Mouse (Mus musculus) hindbrain, postnatal 0 days (tissue): ENCODE results near the gene Tgfb1. TPM values are rescaled to one million over a fixed set of nuclear protein-coding genes. Genes with fewer than 3 reads are reported as not detected.

Source experiments
- ATAC-seq: fragments of 200-750 bp; cut with Nextera tagmentation; 2 replicates; pipeline ENCODE4 v1.8.0; 2017; ENCODE audit warnings: mild to moderate bottlenecking, moderate TSS enrichment, moderate library complexity
- DNase-seq: peaks from one replicate; pipeline ENCODE4 v3.0.0-alpha.2; 2015; ENCODE audit warnings: low spot score
- H3K27ac ChIP-seq: fragments of 300-500 bp; sonication (generic); 2 replicates; pipeline ENCODE4 v1.5.1; 2014; ENCODE audit warnings: mild to moderate bottlenecking
- H3K27me3 ChIP-seq: fragments of 300-500 bp; sonication (generic); 2 replicates; pipeline ENCODE4 v1.6.1; 2014; ENCODE audit warnings: low read length, mixed read lengths; ENCODE audit not compliant: insufficient read depth
- H3K36me3 ChIP-seq: fragments of 300-500 bp; sonication (generic); 2 replicates; pipeline ENCODE4 v1.6.1; 2014; ENCODE audit warnings: low read length, mixed read lengths; ENCODE audit not compliant: insufficient read depth
- H3K4me1 ChIP-seq: fragments of 300-500 bp; sonication (generic); 2 replicates; pipeline ENCODE4 v1.6.1; 2014; ENCODE audit warnings: antibody characterized with exemption, low read length, mixed read lengths; ENCODE audit not compliant: insufficient read depth
- H3K4me2 ChIP-seq: fragments of 300-500 bp; sonication (generic); 2 replicates; pipeline ENCODE4 v1.6.1; 2014; ENCODE audit warnings: low read depth, mild to moderate bottlenecking, low read length, moderate library complexity, mixed read lengths
- H3K4me3 ChIP-seq: fragments of 300-500 bp; sonication (generic); 2 replicates; pipeline ENCODE4 v1.5.1; 2014; ENCODE audit warnings: low read length
- H3K9ac ChIP-seq: fragments of 300-500 bp; sonication (generic); replicated peaks from 2 replicates; pipeline ENCODE4 v1.6.1; 2014; ENCODE audit warnings: mild to moderate bottlenecking, low read length, moderate library complexity, mixed read lengths
- H3K9me3 ChIP-seq: fragments of 300-500 bp; sonication (generic); 2 replicates; pipeline ENCODE4 v1.6.1; 2016; ENCODE audit warnings: low read length, mixed read lengths
- CTCF ChIP-seq: IDR thresholded peaks from 2 replicates; pipeline ENCODE4 v1.5.1; 2016; ENCODE audit warnings: antibody characterized with exemption, control low read depth, low read depth
- WGBS: fragments of 180-500 bp; shearing (Covaris S2); extraction: QIAGEN DNeasy Blood & Tissue Kit; methylation state at CpG from one replicate; pipeline ENCODE4 v1.1.7; 2014; 5-methylcytosine and 5-hydroxymethylcytosine counted together
- polyA plus RNA-seq: library from polyadenylated mRNA; unstranded; fragments of >200 nt; fragmentation: Nextera tagmentation; extraction: Ambion mirVana; gene quantifications from 2 replicates; pipeline ENCODE4 v1.2.1, GENCODE M21; 2015
- total RNA-seq: library from RNA; depleted of rRNA; stranded (reverse); fragments of >200 nt; gene quantifications from 2 replicates; pipeline ENCODE4 v1.2.3, GENCODE M21; 2014

The Tgfb1 gene
- total and polyA plus RNA-seq, 2 experiments from 2014 or later: 0.98 to 2.4 TPM

DNA sequence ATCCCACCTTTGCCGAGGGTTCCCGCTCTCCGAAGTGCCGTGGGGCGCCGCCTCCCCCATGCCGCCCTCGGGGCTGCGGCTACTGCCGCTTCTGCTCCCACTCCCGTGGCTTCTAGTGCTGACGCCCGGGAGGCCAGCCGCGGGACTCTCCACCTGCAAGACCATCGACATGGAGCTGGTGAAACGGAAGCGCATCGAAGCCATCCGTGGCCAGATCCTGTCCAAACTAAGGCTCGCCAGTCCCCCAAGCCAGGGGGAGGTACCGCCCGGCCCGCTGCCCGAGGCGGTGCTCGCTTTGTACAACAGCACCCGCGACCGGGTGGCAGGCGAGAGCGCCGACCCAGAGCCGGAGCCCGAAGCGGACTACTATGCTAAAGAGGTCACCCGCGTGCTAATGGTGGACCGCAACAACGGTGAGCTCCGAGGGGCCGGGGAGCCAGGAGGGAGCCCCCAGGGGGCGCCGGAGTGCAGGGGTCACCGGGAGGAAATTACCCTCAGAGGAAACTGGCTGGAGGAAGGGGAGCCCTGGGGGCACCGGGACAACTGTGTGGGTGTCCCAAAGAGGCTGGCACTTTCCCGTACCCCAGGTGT lies 1.1 kb downstream of the Tgfb1 start:
- under 1% methylated on average over 47 of the region's 47 CpGs for WGBS
- Histone ChIP-seq H3K27me3 (peaks cover 38% of the 10 kb centered on the region), H3K4me1 (peaks cover 11% of the 10 kb centered on the region; the same call in 1 of the 2 replicates), H3K27ac (no peak overlapping the region), H3K36me3 (no peaks in the 10 kb centered on the region), H3K9me3 (no peaks in the 10 kb centered on the region), H3K4me2 (peak overlapping the region; percentile 86), H3K9ac (peak overlapping the region; percentile 31; the same call in 1 of the 2 replicates), H3K4me3 (peak overlapping the region; percentile 45)
- TF ChIP-seq CTCF: peak; percentile 9; the same call in 1 of the 2 replicates
- DNase-seq (peak; percentile 3), ATAC-seq (no peak)

DNA sequence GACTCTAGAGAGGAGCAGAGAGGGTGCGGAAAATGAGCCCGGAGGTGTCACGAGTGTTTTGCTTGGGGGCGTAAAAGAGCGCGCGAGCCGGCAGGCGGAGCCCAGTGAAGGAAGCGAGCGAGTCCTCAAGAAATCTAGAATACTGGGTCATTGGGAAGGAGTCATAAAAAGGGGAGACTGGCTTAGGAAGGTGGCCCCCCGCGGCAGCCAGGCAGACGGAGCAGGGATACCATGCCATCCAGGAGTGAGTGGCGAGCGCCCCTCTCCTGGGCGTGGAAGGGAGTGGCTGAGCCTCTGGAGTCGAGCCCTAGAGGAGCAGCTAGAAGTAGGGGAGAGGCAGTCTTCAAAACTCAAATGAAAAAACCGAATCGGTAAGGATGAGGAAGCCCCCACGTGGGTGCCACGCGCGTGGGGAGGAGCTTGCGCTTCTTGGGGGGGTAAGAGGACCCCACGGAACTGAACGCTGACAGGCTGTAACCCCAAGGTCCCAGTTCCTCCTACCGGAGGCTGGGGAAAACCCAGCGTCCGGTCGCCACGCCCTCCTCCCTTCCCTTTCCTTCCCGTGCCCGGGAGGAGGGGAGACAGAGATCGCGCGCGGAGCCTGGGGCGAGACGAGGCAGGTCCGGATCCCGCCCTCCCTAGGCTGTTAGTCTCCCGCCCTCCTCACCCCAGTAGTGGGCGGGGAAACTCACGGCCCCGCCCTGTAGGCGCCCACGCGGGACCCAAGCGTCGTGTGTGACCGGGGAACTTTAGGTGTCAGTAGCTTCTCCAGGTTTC lies 2.2 kb downstream of the Tgfb1 start:
- Histone ChIP-seq H3K36me3 (no peaks in the 10 kb centered on the region), H3K27ac (peak overlapping the region; percentile 26; the same call in 1 of the 2 replicates), H3K4me1 (peaks cover 11% of the 10 kb centered on the region; the same call in 1 of the 2 replicates), H3K4me3 (peak overlapping the region; percentile 45), H3K4me2 (peak overlapping the region; percentile 86), H3K27me3 (peaks cover 38% of the 10 kb centered on the region), H3K9me3 (no peaks in the 10 kb centered on the region), H3K9ac (peak overlapping the region; percentile 44)
- WGBS: 1% methylated on average over 47 of the region's 52 CpGs
- peak; percentile 44; the same call in 1 of the 2 replicates for ATAC-seq
- peak; percentile 2; the same call in 1 of the 2 replicates for TF ChIP-seq CTCF
- peak; percentile 25 for DNase-seq

DNA sequence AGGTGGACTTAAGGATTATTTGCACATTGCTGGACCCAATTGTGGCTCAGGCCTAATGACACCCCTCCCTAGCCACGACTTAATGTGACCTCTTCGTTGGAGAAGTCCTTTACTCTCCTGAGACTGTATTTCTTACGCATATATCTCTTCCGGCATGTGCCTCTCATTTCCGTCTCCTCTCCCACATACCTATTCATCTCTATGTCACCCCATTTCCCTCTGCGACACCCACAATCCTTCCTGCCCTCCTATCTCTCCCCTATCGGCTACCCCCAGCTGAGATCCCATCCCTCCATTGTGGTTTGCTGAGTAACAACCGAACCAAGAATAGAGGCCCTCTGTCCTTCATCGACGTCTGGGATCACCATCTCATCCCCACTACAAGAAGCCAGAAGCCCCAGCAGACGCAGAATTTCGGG lies 2.8 kb downstream of the Tgfb1 start:
- ATAC-seq (no peak), DNase-seq (no peak)
- TF ChIP-seq CTCF: no peak
- Histone ChIP-seq H3K27me3 (peaks cover 38% of the 10 kb centered on the region), H3K9ac (peak overlapping the region; percentile 44; the same call in 1 of the 2 replicates), H3K4me2 (peak overlapping the region; percentile 86), H3K27ac (no peak overlapping the region), H3K36me3 (no peaks in the 10 kb centered on the region), H3K4me3 (peak overlapping the region; percentile 45), H3K4me1 (peaks cover 11% of the 10 kb centered on the region; the same call in 1 of the 2 replicates), H3K9me3 (no peaks in the 10 kb centered on the region)
- WGBS: 11% methylated on average over 12 of the region's 12 CpGs

DNA sequence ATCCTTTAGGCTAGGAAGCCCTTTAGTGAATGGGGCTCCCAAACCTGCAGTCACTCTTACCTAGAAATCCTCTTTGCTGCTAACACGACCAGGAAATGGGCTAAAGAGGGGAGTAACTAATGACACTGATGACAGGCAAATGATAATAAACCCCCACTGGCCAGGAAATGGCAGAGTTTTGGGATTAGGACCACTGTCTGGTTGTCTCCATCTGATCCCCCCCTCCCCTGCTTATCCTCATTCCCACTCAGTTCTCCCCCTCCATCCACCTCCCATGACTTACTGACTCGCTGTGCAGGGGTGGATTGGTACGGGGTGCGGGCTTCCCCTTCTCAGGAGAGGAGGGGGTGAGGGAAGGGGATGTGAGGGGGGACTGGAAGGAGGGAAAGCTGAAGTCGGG lies 3.2 kb downstream of the Tgfb1 start:
- DNase-seq (no peak), ATAC-seq (no peak)
- Histone ChIP-seq H3K4me3 (no peak overlapping the region), H3K9ac (no peak overlapping the region), H3K27me3 (peaks cover 38% of the 10 kb centered on the region), H3K36me3 (no peaks in the 10 kb centered on the region), H3K27ac (no peak overlapping the region), H3K4me2 (no peak overlapping the region; the same call in 1 of the 2 replicates), H3K4me1 (peaks cover 11% of the 10 kb centered on the region; the same call in 1 of the 2 replicates), H3K9me3 (no peaks in the 10 kb centered on the region)
- WGBS: 39% methylated on average over 5 of the region's 5 CpGs
- TF ChIP-seq CTCF: no peak

DNA sequence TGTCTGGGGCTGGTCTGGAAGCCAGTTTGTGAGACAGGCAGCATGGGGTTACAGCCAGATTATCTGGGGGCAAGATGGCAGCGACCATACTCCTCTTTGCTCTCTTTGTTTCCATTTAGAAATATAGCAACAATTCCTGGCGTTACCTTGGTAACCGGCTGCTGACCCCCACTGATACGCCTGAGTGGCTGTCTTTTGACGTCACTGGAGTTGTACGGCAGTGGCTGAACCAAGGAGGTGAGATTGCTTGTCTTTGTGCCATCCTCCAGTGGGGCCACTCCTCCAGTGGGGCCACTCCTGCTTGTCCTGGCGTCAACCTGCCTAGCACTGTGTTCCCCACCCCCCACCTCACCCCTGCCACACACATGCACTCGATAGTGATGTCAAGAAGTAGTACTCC lies 7.3 kb downstream of the Tgfb1 start:
- peak; percentile 74 for ATAC-seq
- H3K36me3 ChIP-seq: no peaks in the 10 kb centered on the region
- TF ChIP-seq CTCF: no peak
- no peaks in the 10 kb centered on the region for H3K4me1 ChIP-seq
- H3K4me3 ChIP-seq: no peak overlapping the region
- 38% methylated on average over 8 of the region's 8 CpGs for WGBS
- no peaks in the 10 kb centered on the region for H3K9me3 ChIP-seq
- H3K27me3 ChIP-seq: peaks cover 12% of the 10 kb centered on the region
- DNase-seq: peak; percentile 43
- no peak overlapping the region for H3K4me2 ChIP-seq
- 0 out of 2 replicates have a peak overlapping the region, but pooled peaks have one; percentile 32 for H3K27ac ChIP-seq
- H3K9ac ChIP-seq: no peak overlapping the region

DNA sequence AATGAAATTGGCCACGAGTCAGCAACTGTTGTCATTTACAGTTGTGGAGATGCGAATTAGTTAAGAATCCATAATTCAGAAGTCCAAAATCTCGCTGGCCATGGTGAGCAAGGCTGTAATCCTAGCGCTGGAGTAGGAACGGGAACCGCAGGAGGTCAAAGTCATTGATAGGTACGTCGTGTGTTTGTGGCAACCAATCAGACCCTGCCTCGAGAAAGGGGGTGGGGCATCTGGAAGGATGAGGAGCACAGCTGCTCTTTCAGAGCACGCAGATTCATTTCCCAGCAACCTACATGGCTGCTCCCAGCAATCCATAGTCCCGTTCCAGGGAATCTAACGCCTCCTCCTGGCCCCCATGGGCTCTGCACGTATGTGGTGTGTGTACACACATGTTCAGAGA lies 13.0 kb downstream of the Tgfb1 start:
- no peak overlapping the region for H3K4me2 ChIP-seq
- no peak for DNase-seq
- H3K9me3 ChIP-seq: no peaks in the 10 kb centered on the region
- no peak overlapping the region for H3K27ac ChIP-seq
- H3K27me3 ChIP-seq: no peaks in the 10 kb centered on the region
- TF ChIP-seq CTCF: no peak
- ATAC-seq: no peak
- 0 out of 2 replicates have a peak, but pooled peaks cover 3% of the 10 kb centered on the region for H3K4me1 ChIP-seq
- H3K4me3 ChIP-seq: no peak overlapping the region
- no peaks in the 10 kb centered on the region for H3K36me3 ChIP-seq
- no peak overlapping the region for H3K9ac ChIP-seq
- WGBS: 53% methylated on average over 13 of the region's 13 CpGs
